Mouse (Mus musculus): Measurements from ENCODE around the gene Nr4a1.

- no peak for TF ChIP-seq POLR2A (IDR thresholded peaks at IDR 0.05; ENCODE audit: insufficient read depth, low read length)
- TF ChIP-seq CTCF (IDR thresholded peaks at IDR 0.05; ENCODE audit: low read depth, low read length): no peak
- no peak for TF ChIP-seq EP300 (IDR thresholded peaks at IDR 0.05; ENCODE audit: insufficient read depth, low read depth, low read length)
Measured at GRCm38 (mm10) chr15:101295616-101296015, 41.5 kb downstream of the Nr4a1 start.

Data from ES-Bruce4 (cell line).